22 mouse cellular contexts compared by ENCODE assay signal in genomic region chr13:118656991-118657390, GRCm38 (mm10). TPM values are rescaled to one million over a fixed set of nuclear protein-coding genes. Genes with fewer than 3 reads are reported as not detected.
"Had no signal": no experiment of that assay in that cellular context is flagged by ENCODE, and none has a peak within 500 bp of the region (broad histone marks: within the 10 kb centered on the region; RNA-seq: fewer than 3 reads in every experiment).

No protein-coding gene starts in this region.

- H3K4me3 ChIP-seq: heart, embryonic 10.5 days; heart, embryonic 12.5 days; hindbrain, embryonic 10.5 days; hindbrain, embryonic 12.5 days; hindbrain, embryonic 15.5 days; intestine, embryonic 15.5 days; kidney, embryonic 15.5 days; layer of hippocampus, adult 2 months; left cerebral cortex, adult 2 months; limb, embryonic 10.5 days; limb, embryonic 12.5 days; liver, embryonic 13.5 days; liver, embryonic 15.5 days had no signal

- H3K36me3 ChIP-seq: heart, embryonic 10.5 days; heart, embryonic 12.5 days; hindbrain, embryonic 10.5 days; hindbrain, embryonic 12.5 days; hindbrain, embryonic 15.5 days; intestine, embryonic 15.5 days; kidney, embryonic 15.5 days; limb, embryonic 10.5 days; limb, embryonic 12.5 days; liver, embryonic 13.5 days; liver, embryonic 15.5 days had no signal

- H3K4me1 ChIP-seq: heart, embryonic 10.5 days; heart, embryonic 12.5 days; hindbrain, embryonic 10.5 days; hindbrain, embryonic 12.5 days; hindbrain, embryonic 15.5 days; intestine, embryonic 15.5 days; kidney, embryonic 15.5 days; liver, embryonic 13.5 days; liver, embryonic 15.5 days had no signal

- H3K27ac ChIP-seq: heart, embryonic 10.5 days; hindbrain, embryonic 10.5 days; hindbrain, embryonic 12.5 days; hindbrain, embryonic 15.5 days; intestine, embryonic 15.5 days; kidney, embryonic 15.5 days; layer of hippocampus, adult 2 months; left cerebral cortex, adult 2 months; limb, embryonic 12.5 days; liver, embryonic 13.5 days; liver, embryonic 15.5 days had no signal

- DNase-seq: gastrocnemius, postnatal 14 days; gastrocnemius, postnatal 36 days; heart, adult 18-20 months; heart, postnatal 10 days; heart, postnatal 4 days; kidney, postnatal 10 days; liver; liver, embryonic 13.5 days; liver, postnatal 0 days had no signal

- H3K27me3 ChIP-seq: heart, embryonic 12.5 days; hindbrain, embryonic 12.5 days; hindbrain, embryonic 15.5 days; intestine, embryonic 15.5 days; kidney, embryonic 15.5 days; limb, embryonic 12.5 days; liver, embryonic 13.5 days; liver, embryonic 15.5 days had no signal

RNA-seq across cellular contexts. Expression of gene Fgf10, which starts 12.6 kb away (rescaled TPM):
- polyA plus RNA-seq: inflammation-experienced regulatory T-cells, adult 6 months had no signal
